Mouse (Mus musculus) heart, adult 2 months (tissue): ENCODE measurements around the gene Slc13a5. TPM values are rescaled to one million over a fixed set of nuclear protein-coding genes. Genes with fewer than 3 reads are reported as not detected.

Experiments
- DNase-seq, 2 experiments: peaks; one replicate each; pipeline ENCODE4 v3.0.0; 2021
- H3K27ac ChIP-seq: fragments of 200-600 bp; 2 replicates; pipeline ENCODE4 v1.8.1; 2022
- H3K27me3 ChIP-seq: fragments of 200-500 bp; 2 replicates; pipeline ENCODE4 v1.6.1; 2012; ENCODE audit warnings: mild to moderate bottlenecking, low read length, inconsistent platforms, mixed read lengths; ENCODE audit not compliant: control insufficient read depth, insufficient read depth
- H3K36me3 ChIP-seq: fragments of 200-500 bp; 2 replicates; pipeline ENCODE4 v1.6.1; 2012; ENCODE audit warnings: low read length, inconsistent platforms; ENCODE audit not compliant: control insufficient read depth, insufficient read depth
- H3K4me1 ChIP-seq: fragments of 200-500 bp; 2 replicates; pipeline ENCODE4 v1.6.1; 2011; ENCODE audit warnings: low read length; ENCODE audit not compliant: control insufficient read depth, insufficient read depth
- H3K4me3 ChIP-seq: fragments of 200-600 bp; 2 replicates; pipeline ENCODE4 v1.8.1; 2022
- H3K79me2 ChIP-seq: fragments of 200-500 bp; replicated peaks from 2 replicates; pipeline ENCODE4 v1.6.1; 2012; ENCODE audit warnings: mild to moderate bottlenecking, inconsistent platforms, low read length, moderate library complexity, mixed read lengths; ENCODE audit not compliant: control insufficient read depth, insufficient read depth
- H3K9ac ChIP-seq: fragments of 200-500 bp; 2 replicates; pipeline ENCODE4 v1.6.1; 2012; ENCODE audit warnings: low read depth, mild to moderate bottlenecking, control low read depth, inconsistent platforms, low read length, mixed read lengths
- CTCF ChIP-seq: fragments of 200-600 bp; IDR thresholded peaks from 2 replicates; pipeline ENCODE4 v1.8.1; 2022; ENCODE audit warnings: antibody characterized with exemption, mild to moderate bottlenecking, moderate library complexity
- EP300 ChIP-seq: fragments of 200-500 bp; IDR thresholded peaks from 2 replicates; pipeline ENCODE4 v1.6.1; 2011; ENCODE audit warnings: low read depth, low read length, control low read depth; ENCODE audit not compliant: insufficient read depth
- POLR2A ChIP-seq: fragments of 200-500 bp; IDR thresholded peaks from 2 replicates; pipeline ENCODE4 v1.6.1; 2011; ENCODE audit warnings: mild to moderate bottlenecking, low read depth, low read length, control low read depth; ENCODE audit not compliant: insufficient read depth
- WGBS: fragments of 180-500 bp; shearing (Covaris S2); methylation state at CpG from one replicate; pipeline ENCODE4 v1.1.7; 2018; 5-methylcytosine and 5-hydroxymethylcytosine counted together
- intact Hi-C: fragments of 180-260 bp; cut with DNase I; formaldehyde crosslinking; loops from one replicate; pipeline ENCODE4 v1.15.1; 2025
- polyA plus RNA-seq: library from polyadenylated mRNA; depleted of rRNA; stranded (reverse); fragments of >200 nt; gene quantifications from 2 replicates; pipeline ENCODE4 v1.2.3, GENCODE M21; 2012
- total RNA-seq, 2 experiments: library from RNA; stranded (reverse); gene quantifications; 2 replicates each; pipeline ENCODE4 v1.2.3; 2021

Gene Slc13a5
- total and polyA plus RNA-seq, 3 experiments = 0.06 TPM; not detected in 2

DNA sequence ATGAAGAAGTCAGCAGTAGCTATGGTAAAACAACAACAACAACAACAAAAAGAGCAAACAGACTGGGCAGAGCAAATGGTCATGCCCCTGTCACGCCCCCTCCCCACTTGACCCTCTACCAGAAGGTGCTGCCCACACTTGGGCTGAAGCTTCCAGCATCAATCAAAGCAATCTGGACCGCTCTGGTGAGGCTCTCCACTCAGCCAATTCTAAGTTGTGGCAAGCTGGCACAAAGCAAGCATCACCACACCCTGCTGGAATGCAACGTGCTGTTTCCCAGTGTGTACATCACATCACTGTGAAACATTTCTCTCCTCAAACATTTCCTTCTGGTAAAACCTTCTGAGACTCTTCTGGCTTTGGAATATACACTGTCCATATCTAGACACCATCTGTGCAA, 6.3 kb upstream of the Slc13a5 start:
- Histone ChIP-seq H3K4me3 (no peak overlapping the region), H3K79me2 (no peaks in the 10 kb centered on the region), H3K27me3 (no peaks in the 10 kb centered on the region), H3K9ac (no peak overlapping the region), H3K4me1 (no peaks in the 10 kb centered on the region), H3K36me3 (no peaks in the 10 kb centered on the region), H3K27ac (no peak overlapping the region)
- WGBS = 60% methylated on average over 3 of the region's 3 CpGs
- TF ChIP-seq POLR2A = no peak
- no peak for TF ChIP-seq CTCF
- TF ChIP-seq EP300 = no peak
- DNase-seq = no peak
- intact Hi-C loops = no loop called here

DNA sequence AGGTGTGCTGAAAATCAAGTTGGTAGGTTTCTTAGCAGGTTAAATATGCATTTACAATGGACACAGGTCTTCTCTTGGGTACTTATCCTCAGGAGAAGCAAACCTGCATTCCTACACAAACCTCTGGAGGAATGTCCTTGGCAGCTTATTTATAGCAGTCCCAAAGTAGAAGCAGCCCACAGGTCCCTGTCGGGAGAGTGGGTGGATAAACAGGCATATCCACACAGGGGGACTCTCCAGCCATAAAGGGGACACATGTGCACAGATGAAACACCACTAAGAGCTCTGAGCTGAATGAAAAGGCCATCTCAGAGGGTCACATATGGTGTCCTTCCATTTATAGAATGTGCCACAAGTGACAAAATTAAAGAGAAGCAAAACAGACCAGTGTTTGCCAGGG, 4.7 kb upstream of the Slc13a5 start:
- DNase-seq = no peak
- Histone ChIP-seq H3K36me3 (no peaks in the 10 kb centered on the region), H3K27ac (no peak overlapping the region), H3K27me3 (peaks cover 1% of the 10 kb centered on the region; the same call in 1 of the 2 replicates), H3K9ac (no peak overlapping the region), H3K4me3 (no peak overlapping the region), H3K4me1 (0 out of 2 replicates have a peak, but pooled peaks cover 2% of the 10 kb centered on the region), H3K79me2 (no peaks in the 10 kb centered on the region)
- intact Hi-C loops = no loop called here
- WGBS = 29% methylated on average over 1 of the region's 1 CpGs
- TF ChIP-seq EP300 = no peak
- TF ChIP-seq CTCF = no peak
- TF ChIP-seq POLR2A = no peak

DNA sequence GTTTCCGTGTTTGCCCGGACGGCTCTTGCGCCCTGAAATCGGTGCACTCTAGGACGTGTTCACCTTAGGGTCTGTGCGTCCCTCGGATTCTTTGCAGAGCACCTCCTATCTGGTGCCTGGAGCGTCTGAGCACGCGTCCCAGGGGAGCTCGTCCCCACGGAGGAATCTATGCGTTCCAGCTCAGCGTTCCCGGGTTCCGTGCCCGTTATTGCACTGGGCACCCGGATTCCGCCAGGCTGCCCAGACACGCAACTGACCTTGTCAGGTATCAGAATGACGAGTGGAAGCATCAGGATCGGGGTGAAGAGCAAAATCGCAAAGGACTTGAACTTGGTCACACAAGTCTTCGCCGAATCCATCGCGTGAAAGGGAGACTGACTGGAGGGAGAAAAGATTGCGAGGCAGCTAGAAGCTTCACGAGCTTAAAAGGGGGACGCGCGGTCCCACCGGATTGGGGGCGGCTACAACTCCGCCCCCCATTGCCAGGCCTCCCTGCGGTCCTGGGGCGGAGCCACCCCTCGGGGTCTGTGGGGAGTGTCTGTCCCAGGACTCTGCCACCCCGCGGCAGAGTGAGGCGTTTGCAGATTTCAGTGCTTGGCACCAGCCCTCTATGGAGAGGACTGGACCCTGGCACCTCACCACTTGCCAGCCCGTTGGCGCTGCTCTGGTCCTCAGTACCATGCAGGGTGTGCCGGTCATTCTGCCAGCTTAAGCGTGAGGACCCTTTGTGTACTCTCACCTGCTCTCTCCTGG, 639 bp downstream of the Slc13a5 start:
- 1% methylated on average over 46 of the region's 46 CpGs for WGBS
- Histone ChIP-seq H3K4me3 (peak overlapping the region; percentile 45), H3K9ac (peak overlapping the region; percentile 20), H3K36me3 (no peaks in the 10 kb centered on the region), H3K79me2 (no peaks in the 10 kb centered on the region), H3K4me1 (peaks cover 2% of the 10 kb centered on the region; the same call in 1 of the 2 replicates), H3K27me3 (peaks cover 1% of the 10 kb centered on the region; the same call in 1 of the 2 replicates), H3K27ac (no peak overlapping the region)
- DNase-seq = peak; percentile 37 to 39
- TF ChIP-seq POLR2A (no peak), CTCF (peak; percentile 61), EP300 (no peak)
- intact Hi-C loops = no loop called here

DNA sequence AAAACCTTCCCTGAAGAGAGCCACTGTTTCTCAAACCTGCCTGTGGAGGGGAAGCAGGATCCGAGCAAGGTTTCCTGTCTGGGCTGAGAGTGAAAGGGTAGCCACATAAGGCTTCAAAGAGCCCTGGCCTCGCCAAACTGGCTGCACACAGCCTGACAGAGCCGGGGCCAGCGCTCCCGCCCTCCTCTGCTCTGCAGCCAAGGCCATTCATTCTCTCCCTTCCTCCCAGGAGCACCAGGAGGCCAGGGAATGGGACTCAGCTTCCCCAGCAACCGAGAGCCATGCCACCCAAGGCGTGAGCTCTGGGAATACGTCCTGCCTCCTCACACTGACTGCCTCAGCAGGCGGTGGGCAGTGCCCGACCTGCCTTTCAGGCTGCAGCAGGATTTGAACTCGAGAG, 1.5 kb downstream of the Slc13a5 start:
- H3K9ac ChIP-seq = no peak overlapping the region
- no peaks in the 10 kb centered on the region for H3K79me2 ChIP-seq
- peaks cover 2% of the 10 kb centered on the region; the same call in 1 of the 2 replicates for H3K4me1 ChIP-seq
- intact Hi-C loops = no loop called here
- DNase-seq = peak in 1 of 2 experiments; percentile 9
- no peak overlapping the region for H3K27ac ChIP-seq
- H3K27me3 ChIP-seq = peaks cover 1% of the 10 kb centered on the region; the same call in 1 of the 2 replicates
- no peak overlapping the region for H3K4me3 ChIP-seq
- WGBS = 15% methylated on average over 11 of the region's 11 CpGs
- H3K36me3 ChIP-seq = no peaks in the 10 kb centered on the region
- no peak for TF ChIP-seq POLR2A
- TF ChIP-seq EP300 = no peak
- no peak for TF ChIP-seq CTCF

DNA sequence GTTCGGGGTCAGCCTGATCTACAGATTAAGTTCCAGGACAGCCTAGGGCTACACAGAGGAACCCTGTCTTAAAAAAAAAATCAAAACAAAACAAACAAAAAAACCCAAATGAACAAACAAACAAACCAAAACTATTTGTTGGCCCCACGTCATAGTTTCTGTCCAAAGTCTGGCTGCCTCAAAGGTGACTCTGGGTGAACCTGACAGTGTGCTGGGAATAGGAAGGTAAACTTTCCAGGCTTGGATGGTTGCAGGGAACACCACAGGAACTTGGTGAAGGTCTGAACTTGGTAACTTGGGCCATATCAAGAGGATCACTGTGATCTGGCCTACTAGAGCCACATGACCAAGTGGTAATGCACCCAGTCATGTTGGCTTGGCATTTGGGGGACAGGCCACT, 10.6 kb downstream of the Slc13a5 start:
- no peak for TF ChIP-seq POLR2A
- TF ChIP-seq EP300 = no peak
- no peak for TF ChIP-seq CTCF
- Histone ChIP-seq H3K36me3 (no peaks in the 10 kb centered on the region), H3K27me3 (no peaks in the 10 kb centered on the region), H3K4me1 (no peaks in the 10 kb centered on the region), H3K9ac (no peak overlapping the region), H3K27ac (no peak overlapping the region), H3K4me3 (no peak overlapping the region), H3K79me2 (no peaks in the 10 kb centered on the region)
- 62% methylated on average over 2 of the region's 2 CpGs for WGBS
- no peak for DNase-seq
- intact Hi-C loops = no loop called here

- Histone ChIP-seq H3K4me1 (no peaks in the 10 kb centered on the region), H3K27ac (no peak overlapping the region), H3K27me3 (no peaks in the 10 kb centered on the region), H3K4me3 (no peak overlapping the region), H3K36me3 (no peaks in the 10 kb centered on the region), H3K9ac (no peak overlapping the region), H3K79me2 (no peaks in the 10 kb centered on the region)
- intact Hi-C loops = no loop called here
- no peak for TF ChIP-seq POLR2A
- TF ChIP-seq CTCF = no peak
- TF ChIP-seq EP300 = no peak
- WGBS = 91% methylated on average over 4 of the region's 4 CpGs
- no peak for DNase-seq
Observed at GRCm38 (mm10) chr11:72255629-72256028, 11.4 kb downstream of the Slc13a5 start.
